Mouse (Mus musculus) frontal cortex, postnatal 14 days (tissue): ENCODE data around the gene Mturn.

Source experiments
- DNase-seq, 2 experiments: peaks; one replicate each; pipeline ENCODE4 v3.0.0; 2022; ENCODE audit warnings: low spot score in 2 of 2

Mturn gene

DNA sequence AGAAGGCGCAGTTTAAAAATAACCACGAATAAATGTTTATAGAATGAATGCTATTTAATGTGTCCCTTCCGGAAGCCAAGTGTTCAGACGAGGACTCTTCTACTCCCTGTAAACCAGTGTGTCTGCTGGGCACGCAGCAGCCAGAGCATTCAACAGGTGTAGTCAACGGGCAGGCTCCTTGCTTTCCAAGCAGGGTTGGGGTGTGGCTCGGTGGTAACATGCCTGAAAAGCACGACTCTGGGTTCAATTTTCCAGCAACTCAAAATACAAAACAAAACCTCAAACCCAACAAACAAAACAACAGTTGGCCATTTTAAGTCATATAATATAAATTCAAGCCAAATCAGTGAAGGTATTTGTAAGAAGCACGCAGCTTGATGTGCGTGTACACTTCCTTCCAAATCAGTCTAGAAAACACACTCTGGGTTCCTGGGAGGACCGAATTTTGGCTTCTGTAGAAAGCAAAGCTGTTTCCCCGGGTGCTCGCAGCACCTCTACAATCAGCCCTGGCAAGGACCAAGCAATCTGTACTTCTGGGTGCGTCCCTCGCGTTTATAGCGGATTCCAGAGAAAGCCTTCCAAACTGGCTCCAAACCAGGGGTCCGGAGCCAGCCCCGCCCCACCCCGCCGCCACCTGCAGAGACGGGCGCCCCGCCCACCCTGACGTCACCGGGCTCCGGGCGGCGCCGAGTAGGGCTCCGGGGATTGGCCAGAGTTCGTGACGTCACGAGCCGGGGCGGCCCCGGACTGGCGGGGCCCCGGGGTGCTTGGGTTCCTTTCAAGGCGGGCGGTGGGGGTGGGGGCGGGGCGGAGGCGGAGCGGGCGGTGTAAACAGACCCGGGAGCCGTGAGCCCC, at the start of gene Mturn:
Gene Mturn (plus strand): TSS at position 734 of the 855 bp plus-strand sequence.
- peak; percentile 88 to 97 for DNase-seq

- DNase-seq, result no peak
These were observed 41.5 kb upstream of the Mturn start for GRCm38 (mm10) chr6:54639877-54640276.

DNA sequence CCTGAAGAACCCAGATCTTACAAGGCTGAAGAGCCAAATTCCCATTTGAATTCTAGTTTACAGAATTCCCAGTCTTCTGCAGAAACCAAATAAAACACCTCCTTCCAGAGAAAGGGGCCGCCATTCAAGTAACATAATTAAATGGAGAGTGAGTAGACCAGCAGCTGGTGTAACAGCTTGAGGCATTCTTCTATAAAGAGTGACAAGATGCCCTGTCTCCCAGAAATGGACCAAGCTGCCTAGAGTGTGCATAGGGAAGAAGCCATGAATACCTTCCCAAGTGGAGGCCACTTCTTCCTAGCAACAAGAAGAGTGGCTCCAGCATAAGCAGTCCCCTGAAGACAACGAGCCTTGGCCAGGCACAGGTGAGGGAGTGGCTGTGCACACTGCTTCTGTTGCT, 39.5 kb upstream of the Mturn start:
- no peak for DNase-seq

DNA sequence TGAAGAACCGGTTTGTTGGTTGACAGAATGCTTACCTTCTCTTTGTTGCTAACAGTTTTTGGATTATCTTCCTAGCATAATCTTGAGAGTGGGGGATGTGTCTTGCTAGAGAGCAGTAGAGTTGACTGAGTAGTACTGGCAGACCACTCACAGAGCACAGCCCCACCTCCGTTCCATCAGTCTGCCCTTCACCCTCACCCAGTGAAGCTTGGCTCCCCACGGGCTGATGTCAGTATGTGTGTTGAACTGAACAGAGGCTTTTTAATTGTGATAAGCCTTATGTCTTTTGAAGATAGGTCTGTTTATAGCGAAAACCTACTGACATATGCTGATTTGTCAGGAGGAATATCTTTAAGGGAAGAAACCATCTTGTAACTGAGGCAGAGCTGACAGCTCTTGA, 38.2 kb upstream of the Mturn start:
- DNase-seq, result no peak

DNA sequence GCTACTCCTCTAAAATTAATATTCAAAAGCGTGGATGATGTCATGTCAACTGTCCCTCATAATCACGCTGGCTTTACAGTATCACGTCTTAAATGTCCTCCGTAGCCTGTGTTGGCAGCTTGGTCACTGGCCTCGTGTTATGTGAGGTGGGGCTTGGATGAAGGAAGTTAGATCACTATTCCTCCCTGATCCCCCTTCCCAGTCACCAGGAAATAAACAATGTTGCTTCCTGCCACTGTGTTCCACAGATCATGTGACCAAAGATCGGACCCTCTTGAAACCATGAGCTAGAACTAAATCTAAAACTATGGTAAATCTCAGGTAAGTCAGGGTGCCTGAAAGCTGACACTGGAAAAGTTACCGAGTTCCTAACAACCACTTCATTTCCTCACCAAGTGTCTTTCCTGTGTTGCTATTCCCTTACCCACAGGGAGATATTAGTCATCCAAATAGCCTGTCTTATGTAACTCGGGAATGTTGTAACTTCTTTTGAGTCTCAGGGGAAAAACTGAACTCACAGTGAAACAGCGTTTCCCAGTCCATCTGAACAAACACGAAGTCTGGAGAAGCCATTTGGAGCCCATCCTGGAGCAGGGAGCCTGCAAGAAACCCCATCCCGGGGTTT, 25.8 kb upstream of the Mturn start:
- no peak for DNase-seq

DNA sequence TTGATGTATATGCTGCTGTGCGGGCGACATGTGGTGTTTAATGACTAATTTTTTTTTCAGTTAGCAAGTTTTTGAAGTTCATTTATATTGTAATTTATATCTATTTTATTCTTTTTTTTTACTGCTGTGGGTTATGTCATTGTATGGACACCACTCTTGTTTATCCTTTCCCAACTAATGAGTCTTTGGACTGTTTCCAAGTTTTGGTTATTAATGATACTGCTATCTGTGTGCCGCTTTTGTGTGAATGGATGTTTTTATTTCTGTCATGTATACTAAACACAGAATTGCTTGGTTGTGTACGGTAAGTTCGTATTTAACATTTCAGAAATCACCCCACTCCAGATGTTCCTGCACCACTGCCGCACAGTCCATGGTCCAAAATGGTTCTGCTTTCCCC, 23.6 kb upstream of the Mturn start:
- no peak for DNase-seq

DNA sequence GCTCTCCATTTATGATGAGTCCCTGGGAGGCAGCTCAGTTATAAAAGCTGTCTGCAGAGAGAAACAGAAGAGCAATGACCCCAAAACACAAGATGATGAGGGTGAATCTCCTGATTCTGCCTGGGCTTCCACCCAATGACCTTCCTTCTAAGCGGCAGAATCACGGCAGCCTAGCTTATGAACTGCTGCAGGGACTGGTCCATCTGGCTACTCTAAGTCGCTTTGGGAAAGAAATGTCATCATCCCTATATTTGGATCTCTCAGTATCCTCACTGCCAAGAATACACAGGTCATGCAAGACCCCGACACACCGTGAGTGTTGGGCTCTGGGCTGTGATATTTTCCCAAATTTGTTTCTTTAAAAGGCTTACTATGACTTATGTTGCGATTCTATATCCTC, 11.6 kb upstream of the Mturn start:
- no peak for DNase-seq

GRCm38 (mm10) chr6:54672901-54673300, 8.5 kb upstream of the Mturn start:
- DNase-seq, result no peak

- DNase-seq, result no peak
These were observed 1.7 kb upstream of the Mturn start for GRCm38 (mm10) chr6:54679686-54680085.

DNA sequence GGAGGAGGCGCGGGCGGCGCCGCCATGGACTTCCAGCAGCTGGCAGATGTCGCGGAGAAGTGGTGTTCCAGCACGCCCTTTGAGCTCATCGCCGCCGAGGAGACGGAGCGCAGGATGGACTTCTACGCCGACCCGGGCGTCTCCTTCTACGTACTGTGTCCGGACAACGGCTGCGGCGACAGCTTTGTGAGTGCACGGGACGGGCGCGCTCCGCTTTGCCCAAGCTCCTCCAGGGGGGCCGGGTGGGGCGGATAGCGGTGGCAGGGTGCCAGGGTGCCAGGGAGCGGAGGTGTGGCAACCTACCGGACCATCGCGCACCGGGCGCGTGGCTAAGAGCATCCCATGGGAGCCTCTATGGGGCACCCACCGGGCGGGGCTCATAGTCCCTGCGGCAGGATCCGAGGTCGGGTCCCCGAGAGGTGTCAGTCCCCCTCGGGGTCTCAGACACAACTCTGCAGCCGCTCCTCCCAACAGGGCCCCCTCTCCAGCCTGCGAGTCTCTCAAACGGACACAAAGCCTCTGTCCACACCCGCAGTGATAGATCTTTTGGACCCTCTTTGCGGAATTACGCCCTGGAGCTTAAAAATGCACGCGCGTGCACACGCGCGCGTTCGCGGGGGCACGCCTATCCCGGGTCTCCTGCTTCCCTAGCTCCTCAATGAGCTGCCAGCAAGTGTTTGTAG, 463 bp downstream of the Mturn start:
- DNase-seq, result no peak

GRCm38 (mm10) chr6:54684085-54684484, 2.7 kb downstream of the Mturn start:
- no peak for DNase-seq

DNA sequence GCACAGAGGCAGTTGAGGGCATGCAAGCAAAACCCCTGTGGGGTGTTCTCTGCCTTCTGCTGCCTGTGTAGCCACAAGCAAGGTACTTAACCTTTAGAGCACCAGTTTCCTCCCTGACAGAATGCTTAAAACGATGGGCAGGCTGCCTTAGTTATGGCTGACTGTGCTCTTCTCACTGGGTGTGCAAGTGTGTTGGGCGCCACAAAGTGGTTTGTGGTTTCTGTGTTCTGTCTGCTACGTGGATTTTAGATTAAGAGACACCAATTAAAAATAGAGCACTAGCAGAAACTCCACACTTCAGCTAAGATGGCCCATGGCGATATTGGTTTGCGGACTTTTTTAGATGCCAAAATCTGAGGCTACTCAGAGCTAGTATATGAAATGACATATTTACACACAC, 3.7 kb downstream of the Mturn start:
- no peak for DNase-seq

DNA sequence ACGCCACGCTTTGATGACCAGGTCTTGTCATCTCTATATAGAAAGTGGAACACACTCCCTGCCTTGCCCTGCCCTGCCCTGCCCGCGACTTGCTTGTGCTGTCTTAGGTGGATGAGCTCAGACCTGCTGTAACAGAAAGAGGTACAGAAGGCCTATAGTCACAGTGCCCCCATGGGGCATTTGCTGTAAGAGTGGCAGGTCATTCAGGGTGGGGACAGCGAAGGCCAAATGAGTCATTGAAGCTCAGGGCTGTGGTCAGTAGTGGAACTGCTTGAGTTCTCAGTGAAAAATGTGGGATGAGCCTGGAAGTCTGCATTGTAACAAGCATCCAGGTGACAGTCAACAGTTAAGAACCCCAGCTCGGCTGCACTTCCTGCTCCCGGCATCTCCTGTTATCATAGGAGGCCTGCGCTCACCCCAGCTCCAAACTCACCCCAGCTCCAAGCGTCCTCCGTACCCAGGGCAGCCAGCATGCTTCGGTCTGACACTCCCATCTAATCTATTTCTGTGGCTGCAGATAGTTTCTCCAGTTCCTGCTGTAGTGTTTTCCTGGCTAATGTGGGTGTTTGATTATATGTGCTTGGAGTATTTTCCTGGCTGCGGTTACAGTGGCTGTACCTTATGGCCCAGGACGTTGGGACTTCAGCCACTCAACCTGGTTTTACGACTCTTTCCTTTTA, 4.4 kb downstream of the Mturn start:
- DNase-seq, result no peak

DNA sequence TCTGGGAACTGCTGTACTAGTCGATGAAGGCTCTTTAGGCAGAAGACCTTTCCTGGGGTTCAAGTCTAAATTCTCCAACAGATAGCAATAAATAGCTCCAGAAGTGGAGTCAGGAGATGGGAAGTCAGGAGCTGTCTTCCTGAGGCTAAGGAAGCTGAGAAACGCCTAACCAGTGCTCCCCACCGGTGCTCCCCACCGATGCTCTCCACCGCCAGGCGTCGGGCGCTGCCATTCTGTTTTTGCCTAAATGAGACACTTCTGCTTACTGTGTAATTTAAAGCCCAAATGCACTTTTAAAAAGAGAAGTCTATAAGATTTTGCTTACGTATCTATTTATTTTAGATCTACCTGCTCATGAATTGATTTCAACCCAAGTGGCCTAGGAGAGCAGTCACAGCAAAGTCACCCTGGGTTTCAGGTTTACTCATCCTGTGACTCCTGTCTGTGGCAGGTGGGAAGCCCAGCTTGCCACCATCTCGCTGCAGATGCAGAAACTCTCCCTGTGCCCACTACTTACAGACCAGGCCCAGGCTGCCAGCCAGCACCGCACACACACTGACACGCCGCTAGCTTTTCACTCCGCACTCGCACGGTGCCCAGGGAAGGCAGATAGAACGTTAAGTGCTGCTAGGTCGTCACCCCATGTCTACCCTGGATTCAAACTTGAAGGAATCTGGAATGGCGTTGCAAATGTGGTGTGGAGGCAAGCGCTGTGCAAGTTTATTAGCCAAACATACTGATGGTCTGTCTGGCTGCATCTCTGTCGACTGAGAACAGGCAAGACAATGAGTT, 5.7 kb downstream of the Mturn start:
- no peak for DNase-seq

GRCm38 (mm10) chr6:54688467-54689323, 7.3 kb downstream of the Mturn start:
- no peak for DNase-seq

GRCm38 (mm10) chr6:54689686-54690085, 8.3 kb downstream of the Mturn start:
- no peak for DNase-seq

DNA sequence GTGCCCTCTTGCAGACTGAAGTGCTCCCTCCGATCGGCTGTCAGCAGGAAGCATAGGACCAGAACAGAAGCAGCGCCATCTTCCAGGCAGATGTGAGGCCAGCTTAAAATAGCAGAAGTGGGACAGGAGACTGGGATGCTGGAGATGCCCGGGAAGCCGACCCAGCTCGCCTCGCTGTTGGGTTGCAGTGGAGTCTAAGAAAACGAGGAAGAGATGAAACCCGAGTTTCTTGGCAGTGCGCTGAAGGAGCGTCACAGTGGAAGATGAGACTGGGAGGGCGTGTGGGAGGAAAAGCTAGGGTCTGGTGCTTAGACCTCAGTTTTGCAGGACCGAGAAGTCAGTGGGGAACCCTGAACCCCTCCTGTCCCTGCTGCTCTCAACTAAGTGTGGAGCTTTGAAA, 9.4 kb downstream of the Mturn start:
- no peak for DNase-seq

GRCm38 (mm10) chr6:54691368-54692116, 10.1 kb downstream of the Mturn start:
- DNase-seq, result no peak

- no peak for DNase-seq
These were observed 10.8 kb downstream of the Mturn start for GRCm38 (mm10) chr6:54692201-54692600.

DNA sequence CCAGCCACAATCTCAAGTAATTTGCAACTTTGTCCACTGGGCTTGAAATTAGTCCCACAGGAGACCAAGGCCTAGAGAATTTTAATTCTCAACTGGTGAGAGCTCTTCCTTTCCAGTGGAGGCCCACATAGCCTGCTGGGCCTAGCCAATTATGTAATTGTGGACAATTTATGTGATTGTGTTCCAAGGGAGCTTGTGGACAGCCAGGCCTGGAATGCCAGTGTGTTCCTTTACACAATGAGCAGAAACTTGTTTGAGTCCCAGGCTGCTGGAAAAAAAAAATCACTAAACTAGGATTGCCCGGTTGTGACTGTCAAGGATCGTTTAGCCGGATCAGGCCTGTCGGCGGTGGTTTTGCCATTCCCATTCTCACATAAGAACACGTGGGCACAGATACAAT, 11.9 kb downstream of the Mturn start:
- DNase-seq, result no peak
